Mouse (Mus musculus): ENCODE measurements around the gene Cdkn2aipnl. TPM values are rescaled to one million over a fixed set of nuclear protein-coding genes. Genes with fewer than 3 reads are reported as not detected.
A peak's percentile ranks its signal among the peaks of the same experiment; 100 is the strongest.

Gene Cdkn2aipnl
- 100 to 1,000 TPM in 1 of 3 experiments, 10 to 100 TPM in 2; 87.2 to 108 (median 97.6) TPM for polyA plus RNA-seq (2017; shearing (Covaris generic))

DNA sequence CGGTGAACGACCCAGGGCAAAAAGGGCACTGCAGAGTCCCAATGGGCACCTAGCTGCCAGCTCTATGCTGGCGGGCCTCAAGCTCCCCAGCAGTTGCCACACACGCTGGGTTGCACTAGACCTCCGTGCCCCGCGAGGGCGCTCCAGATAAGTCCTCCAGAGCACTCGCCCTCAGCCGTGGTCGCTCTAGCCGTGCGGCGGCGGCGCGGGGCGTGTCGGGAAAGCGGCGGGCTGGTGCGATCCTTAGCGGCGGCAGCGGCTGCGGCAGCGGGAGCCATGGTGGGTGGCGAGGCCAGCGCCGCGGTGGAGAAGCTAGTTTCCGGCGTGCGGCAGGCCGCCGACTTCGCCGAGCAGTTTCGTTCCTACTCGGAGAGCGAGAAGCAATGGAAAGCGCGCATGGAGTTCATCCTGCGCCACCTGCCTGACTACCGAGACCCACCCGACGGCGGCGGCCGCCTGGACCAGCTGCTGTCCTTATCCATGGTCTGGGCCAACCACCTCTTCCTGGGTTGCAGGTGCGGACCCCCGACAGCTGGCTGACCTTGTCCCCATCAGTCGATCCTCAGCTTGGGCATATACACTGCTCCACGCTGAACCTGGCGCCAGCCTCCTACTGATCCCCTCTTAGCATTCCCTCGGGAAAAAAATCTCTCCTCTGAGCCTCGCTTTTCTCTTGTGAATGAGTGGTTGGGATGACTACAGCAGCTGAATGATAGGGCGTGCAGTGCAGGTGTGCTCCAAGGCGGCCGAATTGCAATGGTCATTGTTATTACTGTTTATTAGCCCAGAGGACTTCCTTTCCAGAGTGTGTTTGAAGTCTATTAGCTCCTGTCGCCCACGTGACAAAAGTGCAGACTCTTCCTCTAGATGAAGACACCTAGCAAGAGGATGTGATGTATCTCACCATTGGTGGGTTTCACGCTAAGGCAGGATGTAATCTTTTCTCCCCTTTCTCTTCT lies at the start of gene Cdkn2aipnl:
TSS of gene Cdkn2aipnl (plus strand) at position 219 of the 959 bp plus-strand sequence.
- peak; percentile 70 for ATAC-seq

DNA sequence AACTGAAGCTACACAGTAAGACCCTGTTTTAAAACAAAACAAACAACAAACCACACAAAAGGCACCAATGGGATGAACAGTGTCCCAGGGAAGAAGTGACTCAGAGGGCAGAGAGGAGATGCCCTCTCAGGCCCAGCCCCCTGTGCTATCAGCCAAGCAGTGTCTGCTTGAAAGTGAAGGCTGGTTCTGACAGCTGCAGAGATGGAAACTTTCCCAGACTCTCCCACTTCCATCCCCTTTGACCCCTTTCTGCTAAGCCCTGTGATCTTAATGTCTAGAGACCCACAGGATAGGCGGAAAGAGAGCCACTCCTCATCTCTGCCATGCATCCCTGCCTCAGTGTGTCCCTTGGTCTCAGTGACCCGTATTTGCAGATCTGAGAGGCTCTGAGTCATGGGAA lies 49.5 kb upstream of the Cdkn2aipnl start:
- ATAC-seq, result no peak

DNA sequence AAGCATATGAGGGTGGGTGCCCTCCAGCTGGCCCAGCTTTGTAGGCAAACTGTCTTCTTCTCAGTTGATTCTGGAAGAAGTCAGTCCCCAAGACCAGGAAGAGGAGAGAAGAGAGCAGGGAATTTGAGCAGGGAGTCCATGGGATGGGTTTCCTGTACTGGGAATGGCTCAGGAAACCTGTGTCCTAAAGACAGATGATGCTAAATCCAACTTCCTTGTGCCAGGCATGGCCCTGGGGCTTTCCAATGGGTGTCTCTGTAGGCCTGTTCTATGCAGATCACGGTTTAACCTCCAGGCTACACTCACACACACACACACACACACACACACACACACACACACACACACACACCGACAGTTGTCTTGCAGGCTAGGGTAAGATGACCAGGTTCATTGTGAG lies 48.9 kb upstream of the Cdkn2aipnl start:
- ATAC-seq, result no peak

DNA sequence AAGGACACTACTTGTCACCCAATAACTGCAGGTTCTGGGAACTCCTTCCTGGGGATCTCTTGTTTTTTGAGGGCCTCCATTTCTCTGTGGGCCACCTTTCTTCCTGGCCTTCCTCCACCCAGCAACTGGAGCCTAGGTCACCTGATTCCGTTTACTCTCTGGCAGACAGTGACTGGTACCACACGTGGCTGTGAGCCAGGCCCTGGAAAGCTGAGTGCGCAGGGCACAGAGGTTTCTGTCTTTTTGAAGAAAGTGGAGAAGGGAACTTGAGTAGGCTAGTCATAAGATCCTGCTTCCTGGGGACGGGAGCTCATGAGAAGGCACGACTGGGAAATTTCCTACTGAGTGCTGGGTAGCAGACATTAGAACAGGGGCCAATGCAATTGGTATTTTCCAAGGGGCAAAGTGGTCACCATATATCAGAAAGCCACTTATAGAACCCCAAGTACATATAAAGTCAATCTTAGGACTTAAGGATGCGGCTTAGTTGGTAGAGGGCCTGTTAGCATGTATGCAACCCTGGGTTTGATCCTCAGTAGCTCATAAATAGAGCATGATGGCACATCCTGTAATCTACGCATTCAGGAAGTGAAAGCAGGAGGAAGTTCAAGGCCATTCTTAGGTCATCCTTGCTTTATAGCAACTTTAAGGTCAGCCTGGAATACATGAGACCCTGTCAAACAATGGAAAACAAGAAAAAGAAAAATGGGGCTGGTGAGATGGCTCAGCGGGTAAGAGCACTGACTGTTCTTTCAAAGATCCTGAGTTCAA lies 45.9 kb upstream of the Cdkn2aipnl start:
- ATAC-seq, result no peak

DNA sequence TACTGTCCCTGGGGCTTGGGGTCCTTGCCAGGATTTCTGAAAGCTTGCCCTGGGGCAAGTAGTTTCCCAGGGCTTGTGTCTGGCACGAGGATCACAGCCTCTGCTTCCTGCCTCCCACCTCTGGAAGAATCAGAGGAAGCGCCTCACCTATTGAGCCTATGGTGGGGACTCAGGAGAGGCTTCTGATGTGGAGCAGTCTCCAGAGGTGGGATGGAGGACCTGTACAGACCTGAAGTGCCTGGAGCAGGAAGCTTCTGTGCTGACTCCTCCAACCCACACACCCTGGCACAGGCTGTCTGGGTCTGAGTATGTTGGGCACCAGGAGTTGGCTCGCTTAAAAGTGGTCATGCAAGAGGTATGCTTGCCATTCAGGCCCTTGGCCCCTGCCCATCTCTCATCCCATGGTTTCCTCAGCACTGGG lies 45.0 kb upstream of the Cdkn2aipnl start:
- ATAC-seq, result no peak

DNA sequence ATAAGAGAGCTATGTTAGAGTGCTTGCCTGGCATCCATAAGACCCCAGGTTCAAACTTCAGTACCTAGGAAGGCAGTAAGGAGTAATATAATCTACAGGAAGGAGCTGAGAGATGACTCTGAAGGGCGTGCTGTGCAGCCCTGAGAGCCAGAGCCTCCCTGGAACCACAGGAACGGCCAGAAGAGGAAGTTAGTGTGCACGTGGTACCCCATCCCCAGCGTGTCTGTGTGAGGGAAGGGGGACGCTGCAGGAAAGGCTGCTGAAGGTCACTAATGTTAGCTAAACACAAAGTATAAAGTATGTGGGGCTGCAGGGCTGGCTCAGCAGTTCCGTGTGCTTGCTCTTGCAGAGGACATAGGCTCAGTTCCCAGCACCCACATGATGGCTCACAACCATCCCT lies 41.9 kb upstream of the Cdkn2aipnl start:
- no peak for ATAC-seq

DNA sequence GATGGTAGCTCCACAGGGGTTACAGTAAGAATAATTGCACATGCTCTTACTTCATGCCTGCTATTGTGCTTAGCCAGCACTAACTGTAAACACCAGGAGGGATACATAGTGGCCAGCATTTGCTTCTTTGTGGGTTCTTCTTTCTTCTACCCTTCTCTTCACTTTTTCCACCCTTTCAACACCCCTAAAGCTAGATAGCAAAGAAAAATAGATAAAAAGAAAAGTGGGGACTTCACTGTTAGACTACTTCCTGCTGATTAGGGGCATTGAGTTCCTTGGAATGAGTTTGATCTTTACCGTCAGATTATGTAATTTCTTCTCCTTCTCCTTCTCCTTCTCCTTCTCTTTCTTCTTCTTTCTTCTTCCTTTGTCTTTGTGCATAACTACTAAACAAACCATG lies 41.1 kb upstream of the Cdkn2aipnl start:
- no peak for ATAC-seq

DNA sequence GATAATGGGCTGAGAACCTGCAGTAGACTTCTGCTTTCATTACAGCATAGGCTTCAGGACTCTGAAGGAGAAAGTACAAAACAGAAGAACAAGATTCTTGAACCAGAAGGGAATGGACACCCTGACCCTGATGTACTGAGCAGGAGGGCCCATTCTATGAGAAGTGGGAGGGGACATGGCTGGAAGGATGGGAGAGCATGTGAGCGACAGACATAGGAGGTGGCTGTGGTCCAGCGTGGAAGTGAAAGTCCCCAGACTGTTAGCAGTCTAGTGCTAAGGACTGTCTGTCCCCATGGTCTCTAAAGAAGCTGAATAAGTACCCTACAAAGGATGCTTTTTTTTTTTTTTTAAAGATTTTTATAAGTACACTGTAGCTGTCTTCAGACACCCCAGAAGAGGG lies 40.4 kb upstream of the Cdkn2aipnl start:
- no peak for ATAC-seq

DNA sequence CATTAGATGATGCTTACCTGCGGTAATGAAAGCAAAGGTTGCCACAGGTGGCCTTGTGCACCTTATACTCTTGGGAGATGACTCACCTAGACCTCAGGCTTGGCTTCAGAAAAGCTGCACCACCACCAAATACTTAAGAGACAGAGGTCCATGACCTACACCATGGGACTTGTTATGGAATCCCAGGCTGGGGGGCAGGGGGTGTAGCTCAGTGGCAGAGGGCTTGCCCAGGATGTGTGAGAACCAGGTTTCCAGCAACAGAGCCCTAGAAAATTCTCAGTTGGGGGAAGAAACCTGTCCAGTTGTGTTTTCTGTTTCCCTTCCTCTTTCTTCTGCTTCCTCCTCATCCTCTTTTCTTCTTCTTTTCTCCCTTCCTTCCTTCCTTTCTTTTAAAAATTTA lies 36.3 kb upstream of the Cdkn2aipnl start:
- no peak for ATAC-seq

DNA sequence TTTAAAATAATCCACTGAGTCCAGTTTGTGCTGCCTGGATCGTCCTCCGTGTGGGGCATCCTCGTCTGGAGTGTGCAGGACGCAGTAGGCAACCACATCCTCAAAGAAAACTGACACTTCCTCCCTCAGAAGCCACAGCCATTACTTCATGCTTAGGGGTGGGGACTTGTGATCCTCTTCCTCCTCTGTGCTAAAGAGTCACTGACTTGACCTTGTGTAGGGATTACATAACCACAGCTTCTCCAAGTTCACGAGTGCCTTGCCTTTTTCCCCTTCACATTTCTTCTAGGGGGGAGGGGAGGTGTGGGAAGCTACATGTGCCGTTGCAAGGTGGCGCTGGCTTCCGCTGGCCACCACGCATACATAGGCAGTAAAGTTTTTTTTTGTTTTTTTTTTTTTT lies 35.7 kb upstream of the Cdkn2aipnl start:
- peak; percentile 94 for ATAC-seq

DNA sequence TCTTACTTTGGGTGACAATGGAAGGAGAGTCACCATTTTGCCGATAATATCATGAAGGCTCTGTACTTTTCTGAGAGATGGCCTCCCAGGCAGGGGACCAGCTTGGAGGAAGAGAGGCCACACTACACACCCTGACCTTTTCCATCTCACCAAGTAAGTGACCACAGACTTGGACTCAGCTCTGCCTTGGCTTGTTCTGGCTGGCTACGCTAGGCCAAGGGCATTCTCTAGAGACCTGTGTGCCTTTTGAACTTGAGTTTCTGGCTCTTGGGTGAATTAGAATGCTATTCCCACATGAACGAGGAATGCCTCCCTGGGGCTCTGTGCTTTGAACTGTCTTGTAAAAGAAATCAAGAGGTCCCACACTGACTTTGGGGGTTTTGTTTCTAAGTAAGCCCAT lies 33.2 kb upstream of the Cdkn2aipnl start:
- no peak for ATAC-seq

DNA sequence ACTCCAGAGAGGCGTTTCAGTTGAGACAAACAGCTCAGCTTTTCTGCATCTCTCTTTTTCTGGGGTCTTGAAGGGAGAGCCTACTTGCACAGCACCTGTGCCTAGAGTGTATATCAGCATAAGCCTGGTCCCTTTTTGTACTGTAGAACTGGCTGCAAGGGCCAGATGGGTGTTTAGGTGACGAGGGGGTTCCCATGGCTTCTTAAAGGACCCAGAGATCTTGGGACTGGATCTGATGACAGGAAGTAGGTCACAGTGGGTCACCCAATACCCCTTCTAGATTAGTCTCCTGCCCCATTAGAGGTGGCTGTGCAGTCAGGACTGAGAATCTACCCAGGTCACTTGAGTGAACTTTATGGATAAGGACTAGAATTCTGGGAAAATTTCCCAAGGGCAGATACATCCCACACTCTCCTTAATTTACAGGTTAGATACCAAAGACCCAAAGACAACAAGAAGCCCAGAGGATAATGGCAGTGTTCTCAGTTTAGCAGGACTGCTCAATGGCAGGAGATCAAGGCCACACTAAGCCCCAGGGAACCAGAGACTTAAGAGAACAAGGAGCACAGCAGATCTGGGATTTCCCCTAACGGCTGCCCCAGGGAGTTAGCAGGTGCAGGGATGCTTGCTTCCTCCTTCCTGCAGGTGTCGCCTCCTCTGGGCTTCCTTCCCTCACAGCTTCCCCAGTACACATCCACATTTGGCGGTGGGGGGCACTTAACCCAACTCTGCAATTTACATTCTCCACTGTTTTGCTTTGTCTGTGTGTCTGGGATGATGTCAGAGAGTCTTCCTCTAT lies 31.6 kb upstream of the Cdkn2aipnl start:
- ATAC-seq, result peak; percentile 25

DNA sequence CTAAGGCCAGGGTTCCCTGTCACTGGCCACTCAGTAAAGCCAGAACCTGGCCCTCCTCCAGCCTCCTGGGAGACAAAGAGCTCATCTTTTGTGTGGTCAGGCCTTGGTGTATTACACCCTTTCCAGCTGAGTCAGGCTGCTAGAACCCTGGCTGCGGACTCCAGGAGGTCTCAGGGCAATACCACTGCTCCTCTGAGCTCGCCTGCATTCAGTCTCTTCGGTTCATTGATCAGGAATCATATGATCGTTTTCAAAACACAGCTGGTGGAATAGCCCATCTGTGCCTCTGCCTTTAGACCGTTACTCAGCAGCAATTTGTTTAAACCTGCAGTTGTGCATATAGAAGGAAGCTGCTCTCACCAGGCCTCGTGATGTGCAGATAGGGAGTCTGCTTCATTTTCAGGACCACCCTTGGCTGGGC lies 30.1 kb upstream of the Cdkn2aipnl start:
- ATAC-seq, result no peak

DNA sequence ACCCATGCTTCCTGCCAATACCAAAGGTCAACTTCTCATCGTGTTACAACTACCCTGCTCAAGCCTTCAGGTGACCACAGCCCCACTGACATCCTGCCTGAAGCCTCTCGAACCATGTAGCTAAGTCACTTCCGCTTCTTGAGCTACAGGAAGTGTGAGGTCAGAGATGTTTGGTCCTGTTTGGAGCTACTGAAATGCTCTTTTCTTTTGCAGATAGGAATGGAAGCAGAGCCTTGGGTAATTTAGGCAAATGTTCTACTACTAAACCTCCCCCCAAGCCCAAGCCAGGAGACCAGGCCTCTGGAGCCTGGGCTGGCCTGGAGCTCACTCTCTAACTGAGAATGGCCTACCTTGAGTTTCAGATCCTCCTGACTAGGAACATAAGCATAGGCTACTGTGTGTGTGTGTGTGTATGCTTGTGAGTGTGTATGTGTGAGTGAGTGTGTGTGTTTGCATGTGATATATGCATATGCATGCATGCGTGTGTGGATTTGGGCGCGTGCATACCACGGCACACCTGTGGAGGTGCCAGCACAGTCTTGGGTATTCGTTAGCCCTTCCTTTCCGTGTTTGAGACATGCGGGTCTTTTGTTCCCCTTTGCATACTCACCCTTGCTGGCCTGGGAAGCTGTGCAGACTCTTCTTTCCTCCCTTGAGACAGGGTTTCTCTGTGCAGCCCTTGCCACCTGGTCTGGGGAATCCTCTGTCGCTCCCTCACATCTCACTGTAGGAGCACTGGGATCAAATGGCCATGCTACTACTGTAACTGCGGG lies 28.5 kb upstream of the Cdkn2aipnl start:
- ATAC-seq, result peak; percentile 87

DNA sequence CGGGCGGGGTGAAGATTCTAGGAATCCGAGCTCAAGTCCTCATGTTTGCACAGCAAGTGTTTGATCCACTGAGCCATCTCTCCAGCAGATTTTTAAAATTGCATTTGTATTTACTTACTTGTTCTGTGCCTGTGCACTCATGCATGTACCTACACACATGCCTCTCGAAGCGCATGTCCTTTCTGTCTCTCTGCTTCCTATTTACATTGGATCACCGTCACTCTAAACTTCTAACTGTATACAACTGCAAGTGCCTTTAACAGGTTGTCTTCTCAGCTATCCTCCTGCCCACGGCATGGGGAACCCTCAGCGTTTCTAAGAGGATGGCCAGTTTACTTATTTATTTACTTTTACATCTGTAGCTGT lies 27.9 kb upstream of the Cdkn2aipnl start:
- ATAC-seq, result no peak

DNA sequence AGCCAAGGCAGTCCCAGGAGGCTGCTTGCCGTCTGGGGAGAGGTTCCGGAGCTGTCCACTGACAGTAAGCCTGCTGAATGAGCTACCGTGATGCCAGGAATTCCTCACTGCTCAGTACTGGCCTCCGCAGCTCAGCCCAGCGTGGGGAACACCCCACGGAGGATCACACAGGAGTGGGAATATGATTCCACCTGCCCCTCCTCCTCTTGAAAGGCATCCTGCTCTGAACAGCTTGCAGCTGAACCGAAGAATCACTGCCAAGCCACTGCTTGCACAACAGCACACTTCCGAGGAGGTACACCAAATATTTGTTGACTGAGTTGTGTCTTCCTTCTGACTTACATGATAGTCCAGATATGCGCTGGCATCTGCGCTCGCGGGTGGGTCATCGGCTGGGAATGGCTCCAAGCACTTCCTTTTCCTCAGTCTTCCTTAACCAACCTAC lies 26.9 kb upstream of the Cdkn2aipnl start:
- no peak for ATAC-seq

DNA sequence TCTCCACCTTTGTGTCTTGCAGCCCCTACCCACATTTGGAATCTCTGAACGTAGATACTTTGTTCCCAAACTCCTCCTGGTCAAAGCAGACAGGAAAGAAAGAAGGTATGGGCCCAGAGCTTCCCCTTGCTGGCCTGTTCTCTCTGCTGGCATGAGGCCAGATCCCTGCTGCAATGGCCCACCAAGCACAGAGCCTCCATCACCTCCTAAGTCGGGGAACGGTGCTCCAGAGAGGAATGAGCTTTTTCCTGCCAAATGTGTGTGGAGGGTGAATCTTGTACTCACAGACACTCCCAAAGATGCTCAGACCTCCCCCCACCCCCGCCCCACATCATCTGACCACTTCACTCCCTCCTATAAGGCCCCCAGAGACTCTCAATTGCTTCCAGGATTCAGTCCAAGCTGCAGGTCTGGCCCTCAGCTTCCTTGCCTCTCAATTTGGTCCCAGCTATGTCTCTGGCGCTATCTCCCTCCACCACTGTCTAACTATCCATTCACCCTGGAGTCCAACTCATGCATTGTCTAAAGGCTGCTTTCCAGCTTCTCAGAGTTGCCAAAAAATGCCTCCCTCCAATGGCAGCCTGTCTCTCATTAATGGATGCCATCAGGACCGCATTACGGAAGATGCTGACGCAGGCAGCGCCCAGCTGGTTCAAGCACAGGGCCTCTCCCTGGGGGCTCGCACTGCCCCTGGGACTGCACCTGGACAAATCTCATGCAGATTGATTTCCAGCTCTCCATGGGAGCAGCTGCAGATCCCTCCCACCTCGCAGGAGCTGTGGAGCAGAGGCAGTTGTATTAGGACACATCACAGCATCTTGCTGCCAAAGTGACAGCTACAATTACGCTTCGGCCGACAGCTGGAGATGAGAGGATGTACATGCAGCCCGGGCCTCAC lies 24.6 kb upstream of the Cdkn2aipnl start:
- ATAC-seq, result no peak

DNA sequence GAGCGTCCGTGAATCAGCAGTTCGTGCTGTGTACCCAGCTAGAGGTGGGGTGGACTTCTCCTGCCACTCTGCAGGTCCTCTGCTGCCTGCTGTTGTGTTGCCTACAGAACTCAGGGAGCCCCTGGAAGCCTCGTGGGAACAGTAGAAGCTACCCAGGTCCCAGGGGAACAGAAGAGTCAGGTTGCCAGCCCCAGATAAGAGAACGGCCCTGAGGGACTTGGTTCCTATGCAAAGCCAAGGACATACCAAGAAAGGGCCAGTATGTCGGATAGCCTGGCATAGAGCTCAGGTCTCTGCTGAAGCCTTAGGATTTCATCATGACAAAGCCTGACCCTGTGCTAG lies 24.0 kb upstream of the Cdkn2aipnl start:
- ATAC-seq, result no peak

DNA sequence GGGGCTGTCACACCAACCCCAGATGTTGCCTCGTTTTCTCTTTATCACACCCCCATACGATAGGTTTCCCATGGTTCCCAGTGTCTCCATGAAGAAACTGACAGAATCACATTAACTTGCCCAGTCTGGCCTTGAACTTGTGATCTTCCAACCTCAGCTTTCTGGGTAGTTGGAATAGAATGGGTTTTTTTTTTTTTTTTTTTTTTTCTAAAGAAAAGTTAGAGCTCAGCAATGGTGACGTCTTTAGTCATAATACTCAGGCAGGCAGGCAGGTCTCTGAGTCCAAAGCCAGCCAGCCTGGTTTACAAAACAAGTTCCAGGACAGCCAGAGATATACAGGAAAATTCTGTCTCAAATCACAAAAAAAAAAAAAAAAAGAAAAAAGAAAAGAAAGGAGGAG lies 23.2 kb upstream of the Cdkn2aipnl start:
- ATAC-seq, result no peak

DNA sequence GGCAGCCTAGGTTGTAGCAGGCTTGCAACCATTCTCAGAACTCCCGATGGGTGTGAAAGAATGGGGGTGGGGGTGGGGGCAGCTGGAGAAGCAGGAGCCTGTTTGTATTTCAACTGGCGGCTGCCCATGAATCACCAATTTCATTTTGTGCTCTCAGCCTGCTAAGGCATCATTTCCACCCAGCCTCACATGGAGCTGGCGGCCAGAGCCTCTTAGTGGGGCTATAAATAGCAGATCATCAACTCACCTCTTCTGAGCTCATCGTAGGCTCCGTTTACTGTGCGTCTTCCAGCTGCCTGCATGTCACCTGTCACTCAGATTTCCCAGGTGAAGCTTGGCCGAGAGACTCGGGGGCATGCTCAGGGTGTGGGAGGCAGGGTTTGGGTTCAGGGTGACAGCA lies 21.9 kb upstream of the Cdkn2aipnl start:
- no peak for ATAC-seq

DNA sequence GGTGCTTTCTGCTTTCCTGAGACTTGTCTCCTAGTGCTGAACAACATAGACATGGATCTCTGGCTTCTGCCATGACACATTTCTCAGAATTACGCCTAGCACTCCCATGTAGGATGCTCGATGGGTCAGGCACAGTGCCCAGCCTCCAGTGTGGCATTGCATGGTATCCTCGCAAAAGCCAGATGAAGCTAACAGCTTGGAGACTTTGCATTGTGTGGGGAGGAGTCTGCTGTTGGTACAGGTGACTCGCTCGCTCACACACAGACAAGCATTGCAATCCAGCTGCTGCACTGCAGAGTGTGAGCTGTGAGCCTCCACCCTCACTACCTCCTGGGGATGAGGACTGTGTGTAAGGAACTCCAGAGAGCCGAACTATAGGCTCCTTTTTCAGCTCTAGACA lies 21.3 kb upstream of the Cdkn2aipnl start:
- ATAC-seq, result no peak

Measured in inflammation-experienced regulatory T-cells, adult 6 months (primary cell).